Mouse (Mus musculus) midbrain, embryonic 12.5 days (tissue): Measurements from ENCODE around the gene Sel1l. TPM values are rescaled to one million over a fixed set of nuclear protein-coding genes. Genes with fewer than 3 reads are reported as not detected.
A peak's percentile ranks its signal among the peaks of the same experiment; 100 is the strongest.

Experiments used
- ATAC-seq: fragments of 200-750 bp; cut with Nextera tagmentation; 2 replicates; pipeline ENCODE4 v1.8.0; 2017; ENCODE audit warnings: low read depth, moderate TSS enrichment, moderate library complexity; ENCODE audit not compliant: low FRiP score
- H3K27ac ChIP-seq: fragments of 300-500 bp; sonication (generic); replicated peaks from 2 replicates; pipeline ENCODE4 v1.5.1; 2016; ENCODE audit warnings: mild to moderate bottlenecking
- H3K27me3 ChIP-seq: fragments of 300-500 bp; sonication (generic); 2 replicates; pipeline ENCODE4 v1.6.1; 2016; ENCODE audit warnings: mild to moderate bottlenecking
- H3K36me3 ChIP-seq: fragments of 300-500 bp; sonication (generic); 2 replicates; pipeline ENCODE4 v1.6.1; 2016
- H3K4me1 ChIP-seq: fragments of 300-500 bp; sonication (generic); 2 replicates; pipeline ENCODE4 v1.6.1; 2016
- H3K4me2 ChIP-seq: fragments of 300-500 bp; sonication (generic); replicated peaks from 2 replicates; pipeline ENCODE4 v1.6.1; 2016; ENCODE audit warnings: mild to moderate bottlenecking, moderate library complexity
- H3K4me3 ChIP-seq: fragments of 300-500 bp; sonication (generic); 2 replicates; pipeline ENCODE4 v1.5.1; 2016; ENCODE audit warnings: mild to moderate bottlenecking
- H3K9ac ChIP-seq: fragments of 300-500 bp; sonication (generic); replicated peaks from 2 replicates; pipeline ENCODE4 v1.6.1; 2016; ENCODE audit warnings: mild to moderate bottlenecking, moderate library complexity
- H3K9me3 ChIP-seq: fragments of 300-500 bp; sonication (generic); 2 replicates; pipeline ENCODE4 v1.6.1; 2016; ENCODE audit warnings: mild to moderate bottlenecking
- WGBS: fragments of 180-500 bp; shearing (Covaris S2); methylation state at CpG from one replicate; pipeline ENCODE4 v1.1.7; 2016; 5-methylcytosine and 5-hydroxymethylcytosine counted together
- polyA plus RNA-seq: library from polyadenylated mRNA; unstranded; fragments of >200 nt; fragmentation: Nextera tagmentation; extraction: Ambion mirVana; gene quantifications from 2 replicates; pipeline ENCODE4 v1.2.1, GENCODE M21; 2016

Gene Sel1l
- polyA plus RNA-seq, 1 experiment from 2014 or later, result 74.3 TPM

DNA sequence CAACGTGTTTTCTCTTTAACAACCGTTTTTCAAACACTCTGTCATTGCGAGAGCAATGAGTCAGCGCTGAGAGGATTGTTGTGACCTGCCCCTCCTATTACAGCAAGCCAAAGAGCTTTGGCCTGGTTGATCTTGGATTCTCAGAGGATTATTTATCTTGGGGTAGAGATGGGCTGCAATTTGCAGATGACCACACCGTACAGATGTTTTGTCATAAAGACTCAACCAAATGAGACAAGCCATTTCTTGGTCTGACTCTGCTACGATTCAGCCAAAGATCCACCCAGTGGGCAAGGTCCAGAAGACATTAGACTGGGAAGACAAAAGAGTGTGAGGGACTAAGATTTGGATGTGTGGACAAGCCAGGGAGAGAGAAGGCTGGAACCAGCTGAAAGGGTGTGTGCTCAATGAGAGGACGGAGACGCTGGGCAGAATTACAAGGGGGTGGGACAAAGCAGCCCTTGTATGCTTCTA is 74.1 kb downstream of the Sel1l start:
- Histone ChIP-seq H3K4me2 (no peak overlapping the region), H3K4me3 (no peak overlapping the region), H3K9me3 (no peaks in the 10 kb centered on the region), H3K27me3 (peaks cover 10% of the 10 kb centered on the region), H3K36me3 (no peaks in the 10 kb centered on the region), H3K27ac (no peak overlapping the region), H3K4me1 (peaks cover 17% of the 10 kb centered on the region; the same call in 1 of the 2 replicates), H3K9ac (no peak overlapping the region)
- 81% methylated on average over 8 of the region's 8 CpGs for WGBS
- ATAC-seq, result no peak

DNA sequence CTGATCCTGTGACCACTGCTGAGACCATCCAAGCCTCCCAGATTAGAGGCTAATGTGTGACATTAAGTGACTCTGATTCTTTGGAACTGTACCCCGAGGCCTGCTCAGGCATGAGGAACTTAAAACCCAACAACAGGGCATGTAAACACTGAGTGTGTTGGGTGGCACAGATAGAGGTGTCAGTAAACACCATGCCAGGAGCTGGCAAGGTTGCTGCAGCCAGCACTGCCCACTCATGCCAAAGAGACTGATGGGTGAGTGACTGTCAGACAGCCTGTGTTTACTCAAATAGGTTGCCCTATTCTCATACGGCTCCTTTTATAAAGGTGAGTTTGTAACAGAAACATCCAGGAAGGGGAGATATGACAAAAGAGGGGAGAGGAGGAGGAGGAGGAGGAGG is 80.1 kb downstream of the Sel1l start:
- Histone ChIP-seq H3K4me1 (peaks cover 26% of the 10 kb centered on the region), H3K27me3 (no peaks in the 10 kb centered on the region; the same call in 1 of the 2 replicates), H3K27ac (no peak overlapping the region), H3K9ac (no peak overlapping the region), H3K9me3 (no peaks in the 10 kb centered on the region), H3K4me2 (no peak overlapping the region), H3K4me3 (no peak overlapping the region), H3K36me3 (no peaks in the 10 kb centered on the region)
- 80% methylated on average over 2 of the region's 2 CpGs for WGBS
- no peak for ATAC-seq

DNA sequence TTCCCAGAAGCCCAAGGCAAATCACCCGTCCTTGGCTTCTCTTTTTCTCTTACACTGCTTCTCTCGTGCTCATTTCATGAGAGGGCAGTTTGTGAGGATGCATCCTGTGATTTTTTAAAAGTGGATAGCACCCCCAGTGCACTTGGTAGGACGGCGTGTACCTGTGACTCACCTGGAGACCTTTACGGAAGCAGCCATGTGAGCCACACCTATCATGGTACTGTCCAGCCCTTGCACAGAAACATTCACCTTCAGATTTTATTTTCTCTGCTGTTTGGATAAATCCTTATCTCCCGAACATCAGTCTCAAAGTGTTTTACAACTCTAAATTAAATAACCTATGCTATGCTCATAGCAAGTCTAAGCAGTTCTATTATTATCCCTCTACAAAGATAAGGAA is 80.8 kb downstream of the Sel1l start:
- 90% methylated on average over 6 of the region's 6 CpGs for WGBS
- no peak overlapping the region for H3K27ac ChIP-seq
- no peak overlapping the region for H3K4me2 ChIP-seq
- no peak overlapping the region for H3K9ac ChIP-seq
- H3K36me3 ChIP-seq, result no peaks in the 10 kb centered on the region
- ATAC-seq, result no peak
- no peak overlapping the region for H3K4me3 ChIP-seq
- H3K9me3 ChIP-seq, result no peaks in the 10 kb centered on the region
- H3K4me1 ChIP-seq, result peaks cover 26% of the 10 kb centered on the region
- no peaks in the 10 kb centered on the region; the same call in 1 of the 2 replicates for H3K27me3 ChIP-seq

DNA sequence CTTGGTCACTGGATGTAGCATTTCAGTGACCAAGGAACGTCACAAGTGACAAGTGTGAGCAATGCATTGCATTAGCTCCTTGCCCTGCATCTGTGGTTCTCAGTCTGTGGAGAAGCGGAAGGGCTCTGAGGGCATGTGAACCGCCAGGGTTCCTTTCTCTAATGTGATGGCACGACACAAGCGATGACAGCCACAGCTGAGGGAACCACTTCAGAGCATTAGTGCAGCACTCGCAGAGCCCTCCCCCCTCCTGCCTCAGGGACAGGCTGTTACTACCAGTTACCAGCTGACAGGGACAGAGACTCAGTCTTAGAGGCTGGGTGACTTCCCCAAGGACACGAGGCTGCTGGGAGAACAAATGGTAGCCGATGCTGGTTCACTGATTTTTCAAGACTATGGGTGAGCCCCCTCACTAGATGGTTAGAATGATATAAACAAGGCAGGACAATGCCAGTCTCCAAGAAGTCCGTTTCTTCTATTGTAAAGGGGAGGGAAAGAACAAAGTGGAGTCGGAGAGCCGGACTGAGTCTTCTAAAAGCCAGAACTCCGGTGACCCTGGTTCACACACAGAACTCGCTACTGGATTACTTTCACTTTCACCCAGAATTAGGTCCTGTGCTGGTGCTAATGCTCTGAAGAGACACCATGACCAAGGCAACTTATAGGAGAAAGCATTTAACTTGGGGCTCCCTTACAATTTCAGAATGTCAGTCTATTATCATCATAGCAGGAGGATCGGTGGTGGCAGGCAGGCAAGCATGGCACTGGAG is 82.4 kb downstream of the Sel1l start:
- H3K27me3 ChIP-seq, result no peaks in the 10 kb centered on the region; the same call in 1 of the 2 replicates
- no peak overlapping the region for H3K4me3 ChIP-seq
- ATAC-seq, result peak; percentile 79
- no peaks in the 10 kb centered on the region for H3K9me3 ChIP-seq
- H3K27ac ChIP-seq, result no peak overlapping the region
- WGBS, result 36% methylated on average over 14 of the region's 14 CpGs
- peaks cover 26% of the 10 kb centered on the region for H3K4me1 ChIP-seq
- no peaks in the 10 kb centered on the region for H3K36me3 ChIP-seq
- H3K4me2 ChIP-seq, result peak overlapping the region; percentile 31
- H3K9ac ChIP-seq, result no peak overlapping the region

DNA sequence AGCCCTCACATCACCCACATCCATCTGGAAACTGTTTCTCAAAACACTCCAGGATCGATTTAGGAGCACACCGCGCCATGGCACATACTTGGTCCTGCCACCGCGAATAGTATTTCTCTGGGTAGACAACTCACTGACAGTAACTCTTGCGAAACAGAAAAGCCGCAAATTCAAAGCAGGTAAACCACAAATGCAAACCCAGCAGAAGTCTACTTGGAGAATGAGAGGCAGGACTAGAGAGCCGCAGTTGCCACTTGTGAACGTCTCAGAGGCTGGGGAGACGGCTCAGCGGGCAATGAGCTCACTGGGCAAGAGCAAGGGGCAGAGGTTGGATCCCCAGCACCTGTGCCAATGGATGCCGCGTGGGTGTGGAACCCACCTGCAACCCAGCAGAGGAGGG is 83.5 kb downstream of the Sel1l start:
- peaks cover 26% of the 10 kb centered on the region for H3K4me1 ChIP-seq
- no peak for ATAC-seq
- H3K36me3 ChIP-seq, result no peaks in the 10 kb centered on the region
- WGBS, result 74% methylated on average over 13 of the region's 13 CpGs
- H3K27ac ChIP-seq, result no peak overlapping the region
- no peak overlapping the region for H3K9ac ChIP-seq
- no peak overlapping the region for H3K4me3 ChIP-seq
- no peaks in the 10 kb centered on the region for H3K9me3 ChIP-seq
- no peak overlapping the region for H3K4me2 ChIP-seq
- no peaks in the 10 kb centered on the region; the same call in 1 of the 2 replicates for H3K27me3 ChIP-seq

DNA sequence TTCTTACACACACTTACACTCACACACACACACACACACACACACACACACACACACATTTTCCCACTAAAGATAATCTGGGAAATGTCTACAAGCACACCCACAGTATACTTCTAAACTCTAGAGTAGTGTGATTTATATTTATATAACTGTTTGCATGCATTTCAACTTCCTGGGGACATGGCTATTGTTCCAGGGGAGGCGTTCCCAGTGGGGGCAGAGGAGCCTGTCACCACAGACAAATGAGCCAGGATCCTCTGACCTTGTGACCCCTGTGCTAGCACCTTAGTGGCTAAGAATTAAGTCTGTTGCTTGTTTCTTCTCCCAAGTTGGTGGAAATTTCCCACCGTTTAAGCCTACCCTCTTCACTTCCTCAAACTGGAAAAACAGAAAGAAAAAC is 83.9 kb downstream of the Sel1l start:
- no peak overlapping the region for H3K27ac ChIP-seq
- ATAC-seq, result no peak
- no peaks in the 10 kb centered on the region for H3K9me3 ChIP-seq
- WGBS, result 18% methylated on average over 2 of the region's 2 CpGs
- H3K4me2 ChIP-seq, result no peak overlapping the region
- no peak overlapping the region for H3K9ac ChIP-seq
- no peaks in the 10 kb centered on the region for H3K36me3 ChIP-seq
- peaks cover 26% of the 10 kb centered on the region for H3K4me1 ChIP-seq
- H3K4me3 ChIP-seq, result no peak overlapping the region
- H3K27me3 ChIP-seq, result no peaks in the 10 kb centered on the region; the same call in 1 of the 2 replicates

DNA sequence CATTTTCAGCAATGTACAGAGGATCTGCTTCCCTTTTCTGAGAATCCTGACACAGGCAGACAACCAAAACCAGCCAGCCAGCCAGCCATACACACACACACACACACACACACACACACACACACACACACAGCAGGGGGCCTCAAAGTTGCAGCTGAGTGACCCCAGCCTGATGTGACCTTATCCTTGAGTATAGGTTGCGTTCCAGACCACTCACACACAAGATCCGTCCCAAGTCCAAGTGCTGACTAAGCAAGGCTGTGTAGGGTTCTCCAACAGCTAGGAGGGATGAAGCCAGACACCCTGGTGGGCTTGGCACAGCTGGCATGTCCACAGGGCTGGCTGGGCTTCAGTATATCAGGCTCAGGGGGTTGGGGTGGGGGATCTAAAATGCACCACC is 84.5 kb downstream of the Sel1l start:
- H3K4me1 ChIP-seq, result peaks cover 23% of the 10 kb centered on the region
- H3K27me3 ChIP-seq, result no peaks in the 10 kb centered on the region; the same call in 1 of the 2 replicates
- H3K9ac ChIP-seq, result no peak overlapping the region
- no peak overlapping the region for H3K4me2 ChIP-seq
- ATAC-seq, result no peak
- no peak overlapping the region for H3K4me3 ChIP-seq
- H3K9me3 ChIP-seq, result no peaks in the 10 kb centered on the region
- H3K36me3 ChIP-seq, result no peaks in the 10 kb centered on the region
- H3K27ac ChIP-seq, result no peak overlapping the region
- WGBS, result 68% methylated on average over 2 of the region's 2 CpGs

DNA sequence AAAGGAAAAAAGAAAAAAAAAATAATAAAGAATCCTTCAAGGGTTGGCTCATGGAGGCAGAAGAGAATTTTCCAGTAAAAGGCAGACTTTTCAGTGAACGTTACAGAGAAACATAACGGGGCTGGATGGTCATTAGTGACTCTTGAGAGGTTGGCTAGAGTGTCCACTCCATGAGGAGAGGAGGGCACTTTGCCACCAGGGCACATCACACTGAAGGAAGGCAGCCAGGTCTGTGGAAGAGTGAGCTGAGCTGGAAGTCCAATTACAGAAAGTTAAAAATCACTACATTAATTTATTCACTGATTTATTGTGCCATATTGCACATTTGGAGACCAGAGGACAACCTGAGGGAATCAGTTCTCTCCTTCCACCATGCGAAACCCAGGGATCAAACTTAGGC is 89.1 kb downstream of the Sel1l start:
- Histone ChIP-seq H3K4me2 (no peak overlapping the region), H3K4me1 (0 out of 2 replicates have a peak, but pooled peaks cover 4% of the 10 kb centered on the region), H3K27me3 (no peaks in the 10 kb centered on the region), H3K9me3 (no peaks in the 10 kb centered on the region), H3K36me3 (no peaks in the 10 kb centered on the region), H3K4me3 (no peak overlapping the region), H3K9ac (no peak overlapping the region), H3K27ac (no peak overlapping the region)
- no peak for ATAC-seq
- WGBS, result 94% methylated on average over 3 of the region's 3 CpGs

DNA sequence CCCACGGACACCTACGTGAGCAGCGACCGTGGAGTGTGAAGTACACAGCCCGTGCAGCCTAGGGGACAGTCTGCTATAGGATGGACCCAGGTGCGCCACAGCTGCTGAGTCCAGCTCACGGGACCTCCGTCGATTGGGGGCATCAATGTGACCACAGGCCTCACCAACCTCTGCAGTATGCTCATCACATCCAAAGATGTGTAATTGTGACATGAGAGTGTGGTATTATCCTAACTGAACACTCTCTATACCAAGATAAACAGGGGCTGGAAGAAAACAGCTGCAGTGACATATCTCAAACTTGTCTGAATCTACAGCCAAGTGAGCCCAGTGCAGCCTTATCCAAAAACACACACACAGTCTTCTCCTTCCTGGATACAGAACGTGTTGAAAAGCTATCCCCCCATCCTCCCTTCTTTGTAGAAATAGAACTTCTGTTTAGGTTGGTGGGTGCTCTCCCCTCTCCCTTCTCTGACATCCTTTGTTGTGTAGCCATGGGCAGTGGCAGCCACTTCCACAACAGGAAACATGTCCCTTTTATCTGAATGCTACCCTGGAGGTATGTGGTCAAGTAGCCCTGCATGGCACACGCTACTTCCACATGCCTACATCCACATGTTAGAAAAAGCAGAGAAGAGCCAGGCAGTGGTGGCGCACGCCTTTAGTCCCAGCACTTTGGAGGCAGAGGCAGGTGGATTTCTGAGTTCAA is 90.9 kb downstream of the Sel1l start:
- Histone ChIP-seq H3K36me3 (no peaks in the 10 kb centered on the region), H3K27ac (no peak overlapping the region), H3K9ac (no peak overlapping the region), H3K4me3 (no peak overlapping the region), H3K4me1 (no peaks in the 10 kb centered on the region), H3K4me2 (no peak overlapping the region), H3K9me3 (no peaks in the 10 kb centered on the region), H3K27me3 (no peaks in the 10 kb centered on the region)
- ATAC-seq, result no peak
- 89% methylated on average over 13 of the region's 13 CpGs for WGBS

DNA sequence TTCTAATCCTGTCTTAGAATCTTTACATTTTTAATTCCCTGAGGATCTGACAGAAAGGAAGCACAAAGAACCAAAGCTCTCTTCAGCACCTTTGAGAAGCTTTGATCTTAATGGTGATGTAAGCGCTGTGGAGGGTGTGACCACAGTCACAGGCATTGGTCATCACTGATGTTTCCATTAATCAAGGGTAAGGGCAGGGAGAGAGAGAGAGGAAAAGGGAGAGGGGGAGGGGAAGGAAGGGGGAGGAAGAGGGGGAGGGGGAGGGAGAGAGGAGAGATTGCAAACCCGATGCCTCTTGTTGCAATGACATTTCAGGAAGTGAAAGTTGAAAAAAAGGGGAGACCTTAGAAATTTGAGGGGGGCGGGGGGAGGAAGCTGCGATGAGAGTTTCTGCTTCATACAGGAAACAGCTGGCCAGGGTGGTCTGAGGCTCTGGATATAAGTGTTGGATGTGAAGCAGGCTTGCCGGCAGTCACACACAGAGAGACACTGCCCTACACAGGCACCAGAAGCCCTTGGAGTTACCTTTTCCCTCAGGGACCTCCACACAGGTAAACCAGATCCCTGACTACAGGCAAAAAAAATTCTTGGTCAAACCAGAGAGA is 92.3 kb downstream of the Sel1l start:
- H3K4me1 ChIP-seq, result no peaks in the 10 kb centered on the region
- H3K4me3 ChIP-seq, result no peak overlapping the region
- H3K9ac ChIP-seq, result no peak overlapping the region
- no peaks in the 10 kb centered on the region for H3K27me3 ChIP-seq
- H3K4me2 ChIP-seq, result no peak overlapping the region
- H3K27ac ChIP-seq, result no peak overlapping the region
- no peaks in the 10 kb centered on the region for H3K9me3 ChIP-seq
- WGBS, result 65% methylated on average over 5 of the region's 5 CpGs
- H3K36me3 ChIP-seq, result no peaks in the 10 kb centered on the region
- no peak for ATAC-seq
